Mouse (Mus musculus) CD4-positive, CD25-positive, alpha-beta regulatory T cell, adult 2 months (primary cell): Measurements from ENCODE around the gene Il19.

Experiments
- DNase-seq: peaks from one replicate; pipeline ENCODE4 v3.0.0-alpha.2; 2012; ENCODE audit warnings: low read depth, low spot score

Gene Il19

GRCm38 (mm10) chr1:130940065-130940687 is at the start of gene Il19:
TSS of gene Il19 (minus strand) at chr1:130940115.
- DNase-seq = no peak

GRCm38 (mm10) chr1:130989331-130989730 is 49.4 kb upstream of the Il19 start:
- peak; percentile 27 for DNase-seq

DNA sequence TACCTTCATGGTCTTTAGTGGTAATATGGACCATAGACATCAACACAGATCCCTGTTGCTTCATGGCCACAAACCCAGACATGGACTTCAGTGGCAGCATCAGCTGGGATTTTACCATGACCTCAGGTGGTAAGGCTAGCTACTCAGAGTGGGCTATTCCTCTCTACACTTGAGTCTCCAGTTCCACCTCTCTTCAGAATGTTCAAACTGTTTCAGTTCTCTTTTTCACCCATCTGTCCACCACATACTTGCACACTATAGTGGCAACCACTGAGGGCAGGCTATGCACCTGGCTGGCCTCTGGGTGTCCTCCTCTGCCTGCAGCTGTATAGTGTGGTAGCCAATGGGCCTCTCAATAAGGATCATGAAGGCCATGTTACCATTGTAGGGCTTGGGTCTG is 47.5 kb upstream of the Il19 start:
- DNase-seq = peak; percentile 48

DNA sequence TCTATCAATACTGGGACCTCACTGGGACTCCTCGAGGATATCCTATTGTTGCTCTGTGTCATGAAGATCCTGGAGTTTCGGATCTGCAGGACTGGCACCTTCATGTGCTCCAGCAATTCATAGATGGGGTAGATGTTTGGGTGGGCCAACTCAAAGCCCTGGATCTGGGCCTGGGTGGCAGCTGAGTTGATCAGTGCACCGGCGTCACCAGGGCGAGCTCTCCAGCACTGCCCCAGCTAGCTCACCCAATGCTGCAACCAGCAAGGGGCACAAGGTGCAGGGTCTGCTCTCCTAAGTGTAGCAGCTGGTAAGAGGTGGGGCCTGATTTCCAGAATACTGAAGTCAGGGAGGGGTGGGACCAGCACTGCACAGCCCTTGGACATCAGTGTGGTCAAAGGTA is 47.1 kb upstream of the Il19 start:
- DNase-seq = no peak

GRCm38 (mm10) chr1:130984441-130984840 is 44.5 kb upstream of the Il19 start:
- peak; percentile 28 for DNase-seq

DNA sequence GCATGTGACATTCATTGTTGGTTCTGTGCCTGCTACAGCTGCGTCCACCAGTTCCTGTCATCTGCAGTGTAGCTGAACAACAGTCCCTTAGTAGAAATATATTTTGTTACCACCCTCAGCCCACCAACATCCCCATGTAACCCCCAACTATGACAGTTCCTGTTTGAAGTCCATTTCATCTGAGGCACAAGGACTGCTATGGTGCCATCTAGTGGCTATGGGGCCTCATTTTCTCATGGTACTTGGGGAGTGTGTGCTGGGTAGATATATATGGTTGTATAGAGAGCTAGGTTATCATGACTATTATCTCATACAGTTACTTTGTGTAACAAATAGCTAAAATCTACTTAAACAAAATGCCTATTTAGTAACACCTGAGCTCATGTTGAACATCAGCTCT is 39.5 kb upstream of the Il19 start:
- peak; percentile 77 for DNase-seq

GRCm38 (mm10) chr1:130963891-130964290 is 24.0 kb upstream of the Il19 start:
- no peak for DNase-seq

DNA sequence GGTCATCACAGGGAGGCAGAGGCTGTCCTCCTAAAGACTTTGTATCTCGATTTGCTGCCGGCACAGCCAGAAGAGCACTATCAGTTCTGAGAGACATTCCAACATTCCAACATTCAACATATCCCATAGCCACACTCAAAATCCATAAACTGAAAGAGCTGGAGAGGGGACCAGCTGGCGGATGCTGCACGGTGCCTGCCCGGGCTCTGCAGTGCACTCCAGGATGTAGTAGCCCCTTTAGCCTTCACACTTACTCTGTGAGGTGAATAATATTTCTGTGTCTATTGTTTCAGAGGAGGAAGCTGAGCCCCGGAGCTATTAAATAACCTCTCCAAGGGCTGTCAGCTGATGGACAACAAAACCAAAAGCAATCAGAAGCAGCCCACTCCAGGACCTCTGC is 7.0 kb upstream of the Il19 start:
- no peak for DNase-seq

GRCm38 (mm10) chr1:130941801-130942200 is 1.9 kb upstream of the Il19 start:
- no peak for DNase-seq

DNA sequence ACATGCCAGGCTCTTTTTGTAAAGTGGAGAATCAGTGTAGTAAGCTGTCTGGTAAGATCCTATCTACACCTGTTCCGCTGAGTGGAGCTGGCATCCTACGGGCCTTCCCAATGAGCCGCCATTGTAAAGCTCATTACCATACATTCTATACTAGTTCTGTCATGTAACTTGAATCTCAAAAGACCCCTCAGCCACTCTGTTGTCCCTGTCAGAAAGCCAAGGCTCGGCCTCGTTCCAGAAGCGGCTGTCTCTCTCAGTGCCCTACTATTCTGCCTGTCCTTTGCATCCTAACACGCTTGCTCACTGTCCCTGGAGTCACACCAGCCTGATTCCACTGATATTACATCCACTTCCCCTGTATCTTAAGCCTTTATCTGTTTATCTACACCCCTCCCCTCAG is 1.7 kb downstream of the Il19 start:
- DNase-seq = no peak

DNA sequence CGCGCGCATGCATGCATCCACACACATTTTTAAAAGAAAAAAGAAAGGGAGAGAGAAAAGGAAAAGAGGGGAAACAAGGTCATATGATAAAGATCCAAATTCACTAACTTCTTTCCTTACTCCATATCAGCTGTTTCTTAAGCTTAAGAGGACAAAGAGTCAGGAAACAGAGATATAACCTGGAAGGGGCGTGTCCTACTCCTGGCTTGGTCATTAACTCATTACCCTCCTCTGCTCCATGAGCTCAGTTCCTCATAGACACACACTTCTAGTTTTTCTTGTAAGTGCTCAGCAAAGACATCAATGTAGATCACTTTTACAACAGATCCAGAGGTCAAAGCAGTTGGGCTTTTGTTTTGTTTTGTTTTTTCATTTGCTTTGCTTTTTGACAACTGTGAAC is 2.7 kb downstream of the Il19 start:
- no peak for DNase-seq

DNA sequence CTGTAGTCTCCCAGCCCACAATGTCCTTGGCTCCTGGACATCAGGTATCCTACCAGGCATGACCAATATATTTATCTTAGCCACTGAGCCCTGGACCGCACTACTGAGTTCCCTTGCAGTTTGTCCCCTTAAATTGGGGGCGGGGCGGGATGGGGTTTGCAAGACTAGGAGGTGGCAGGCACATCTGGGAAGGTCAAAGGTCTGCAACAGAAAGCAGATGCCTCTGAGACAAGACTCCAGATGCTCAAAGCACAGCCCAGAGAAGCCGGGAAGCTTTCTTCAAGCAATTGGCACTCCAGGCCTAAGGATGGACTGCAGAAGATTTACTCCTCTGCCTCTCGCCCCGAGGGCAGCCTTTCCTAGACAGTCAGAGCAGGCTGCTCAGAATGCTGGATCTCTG is 3.6 kb downstream of the Il19 start:
- no peak for DNase-seq

GRCm38 (mm10) chr1:130926484-130926883 is 13.4 kb downstream of the Il19 start:
- peak; percentile 50 for DNase-seq

GRCm38 (mm10) chr1:130918323-130918980 is 21.5 kb downstream of the Il19 start:
- no peak for DNase-seq

GRCm38 (mm10) chr1:130911401-130912010 is 28.4 kb downstream of the Il19 start, which contains the start of gene Il20:
TSS of gene Il20 (minus strand) at chr1:130911451.
- DNase-seq = no peak

- no peak for DNase-seq
Measured at GRCm38 (mm10) chr1:130902505-130902904, 37.4 kb downstream of the Il19 start.

- DNase-seq = no peak
Measured at GRCm38 (mm10) chr1:130894468-130894867, 45.4 kb downstream of the Il19 start.

- no peak for DNase-seq
Measured at GRCm38 (mm10) chr1:130893329-130894040, 46.4 kb downstream of the Il19 start.

GRCm38 (mm10) chr1:130892446-130892845 is 47.5 kb downstream of the Il19 start:
- no peak for DNase-seq

DNA sequence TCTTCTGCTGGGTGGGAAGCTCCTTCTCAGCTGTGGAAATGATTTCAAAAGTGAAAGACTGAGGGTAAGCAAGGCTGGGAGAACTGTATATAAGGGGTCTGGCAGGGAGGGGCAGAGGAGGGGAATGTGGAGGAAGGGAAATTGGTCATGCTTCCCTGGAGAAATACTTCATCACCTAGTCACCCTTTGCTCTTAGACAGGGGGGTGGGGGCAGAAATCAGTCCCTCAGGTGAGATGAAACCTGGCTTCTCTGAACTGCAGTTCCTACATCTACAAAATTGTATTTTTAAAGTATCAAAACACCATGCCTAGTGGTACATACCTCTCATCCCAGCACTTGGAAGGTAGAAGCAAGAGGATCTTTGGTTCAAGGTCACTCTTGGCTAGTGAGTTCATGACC is 52.6 kb downstream of the Il19 start, which contains the start of gene Il24:
Gene Il24 (minus strand): TSS at position 101 of the 400 bp plus-strand sequence.
- no peak for DNase-seq

- no peak for DNase-seq
Measured at GRCm38 (mm10) chr1:130883146-130883545, 56.8 kb downstream of the Il19 start.
